Mouse (Mus musculus) frontal cortex, adult 2 months (tissue): ENCODE results near the gene Tgoln1. TPM values are rescaled to one million over a fixed set of nuclear protein-coding genes. Genes with fewer than 3 reads are reported as not detected.

Source experiments
- DNase-seq, 2 experiments: peaks; one replicate each; pipeline ENCODE4 v3.0.0; 2022; ENCODE audit warnings: low spot score in 1 of 2; ENCODE audit errors: extremely low spot score in 1 of 2
- polyA plus RNA-seq: library from polyadenylated mRNA; depleted of rRNA; stranded (reverse); fragments of >200 nt; gene quantifications from 2 replicates; pipeline ENCODE4 v1.2.3, GENCODE M21; 2012

Tgoln1 gene
- polyA plus RNA-seq, 1 experiment = 68.7 TPM

DNA sequence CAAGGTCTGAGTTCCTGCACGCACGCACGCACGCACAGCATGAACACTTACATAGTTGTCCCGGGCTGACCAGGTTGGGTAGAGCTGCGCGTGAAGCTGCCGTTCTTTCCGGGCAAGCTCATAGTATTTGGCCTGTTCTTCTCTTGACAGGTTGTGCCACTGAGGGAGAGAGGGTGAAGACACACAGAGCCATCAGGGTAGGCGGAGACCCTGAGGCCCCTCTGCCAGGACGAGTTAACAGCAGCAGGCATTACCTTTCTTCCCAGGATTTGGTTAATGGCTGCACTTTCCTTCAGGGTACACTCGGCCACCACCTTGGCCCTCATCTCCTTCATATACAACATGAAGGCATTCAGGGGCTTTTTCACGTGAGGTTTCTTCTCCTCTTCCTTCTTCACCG lies 14.2 kb upstream of the Tgoln1 start:
- DNase-seq = no peak

DNA sequence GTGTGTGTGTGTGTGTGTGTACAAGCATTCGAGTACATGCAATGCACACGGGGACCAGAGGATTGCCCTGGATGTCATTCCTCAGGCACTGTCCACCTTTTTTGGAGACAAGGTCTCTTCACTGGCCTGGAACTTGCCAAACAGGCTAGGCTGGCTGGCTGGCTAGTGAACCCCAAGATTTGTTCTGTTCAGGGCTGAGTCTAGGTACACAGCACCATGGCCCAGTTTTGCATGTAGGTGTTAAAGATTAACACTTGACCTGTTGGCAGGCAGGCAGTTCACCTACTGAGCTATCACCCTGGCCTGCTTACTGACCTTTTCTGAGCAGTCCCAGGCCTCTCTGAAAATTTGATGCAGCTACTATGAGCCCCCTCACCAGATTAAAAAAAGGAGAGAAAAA lies 13.6 kb upstream of the Tgoln1 start:
- no peak for DNase-seq

- DNase-seq = no peak
These were observed 10.5 kb upstream of the Tgoln1 start for GRCm38 (mm10) chr6:72627276-72627675.

GRCm38 (mm10) chr6:72626391-72626790 lies 9.6 kb upstream of the Tgoln1 start:
- DNase-seq = no peak

- no peak for DNase-seq
These were observed 7.0 kb upstream of the Tgoln1 start for GRCm38 (mm10) chr6:72623661-72624402.

GRCm38 (mm10) chr6:72622917-72623316 lies 6.1 kb upstream of the Tgoln1 start:
- no peak for DNase-seq

DNA sequence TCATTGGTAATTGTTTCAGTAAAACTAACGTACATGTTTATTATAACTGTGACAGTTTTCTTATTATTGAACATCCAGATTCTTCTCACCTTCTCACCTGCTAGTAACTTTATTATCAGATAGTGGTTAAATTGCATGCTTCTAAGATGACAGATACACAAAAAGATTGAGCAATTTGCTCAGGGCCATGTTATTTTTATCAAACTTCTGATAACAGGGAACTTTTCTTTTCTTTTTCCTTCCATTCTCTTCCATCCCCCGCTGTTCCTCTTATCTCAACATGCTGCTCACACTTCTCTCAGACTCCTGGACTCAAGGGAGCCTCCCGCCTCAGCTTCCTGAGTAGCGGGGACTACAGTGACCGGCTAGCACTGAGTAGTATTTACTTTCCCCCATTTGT lies 4.1 kb upstream of the Tgoln1 start:
- no peak for DNase-seq

DNA sequence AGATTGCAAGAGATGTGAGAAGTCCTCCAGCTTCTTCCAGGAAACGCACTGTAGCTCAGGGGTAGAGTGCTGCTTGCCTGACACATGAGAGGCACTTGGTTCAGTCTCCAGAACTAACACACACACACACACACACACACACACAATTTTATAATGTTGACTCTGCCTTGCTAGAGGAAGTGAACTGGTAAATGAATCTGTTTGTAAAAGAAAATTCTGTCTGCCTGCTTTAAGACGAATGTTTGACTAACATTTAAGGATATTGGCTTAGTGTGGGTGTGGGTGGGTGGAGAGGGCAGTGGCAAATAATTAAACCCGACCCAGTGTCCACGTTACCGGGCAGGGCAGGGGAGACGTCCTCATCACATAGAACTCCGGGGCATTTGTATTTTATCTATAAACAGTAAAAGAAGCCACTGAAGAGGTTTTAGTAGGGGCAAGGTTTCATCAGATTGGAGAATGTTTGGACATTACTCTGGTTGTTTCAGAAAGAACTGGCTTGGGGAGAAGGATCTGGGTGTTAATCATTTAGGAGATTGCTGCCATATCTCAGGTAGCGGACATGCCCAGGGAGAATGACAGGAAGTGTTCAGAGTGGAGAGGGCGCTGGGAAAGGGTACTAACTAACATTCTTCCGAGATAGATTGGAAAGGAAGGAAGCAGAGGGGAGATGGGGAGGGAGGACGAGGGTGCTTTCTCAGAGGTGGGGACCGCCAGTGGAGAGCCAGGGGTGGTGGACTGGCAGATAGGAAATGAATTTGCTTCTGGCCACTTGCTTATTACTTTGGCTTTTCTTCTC lies 3.1 kb upstream of the Tgoln1 start:
- DNase-seq = no peak

- no peak for DNase-seq
These were observed 1.0 kb downstream of the Tgoln1 start for GRCm38 (mm10) chr6:72615561-72616375.

- DNase-seq = no peak
These were observed 1.6 kb downstream of the Tgoln1 start for GRCm38 (mm10) chr6:72615151-72615550.

DNA sequence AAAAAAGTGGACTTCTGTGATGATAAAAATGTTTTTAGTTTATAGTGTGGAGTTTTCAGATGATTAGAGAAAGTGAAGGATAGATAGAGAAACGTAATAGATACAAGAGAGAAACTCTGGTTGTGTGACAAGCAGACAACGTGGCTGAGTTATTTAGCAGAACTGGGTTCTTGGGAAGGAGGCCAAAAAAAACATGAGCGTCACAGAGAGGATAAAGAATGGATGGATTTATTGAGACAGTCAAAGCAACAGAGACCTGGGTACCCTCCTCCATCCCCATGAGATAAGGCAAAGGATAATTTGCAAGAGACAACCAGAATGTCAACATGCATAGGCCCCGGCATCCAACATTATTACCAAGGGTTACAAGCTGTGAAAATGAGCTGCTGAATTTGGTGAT lies 6.5 kb downstream of the Tgoln1 start:
- no peak for DNase-seq

DNA sequence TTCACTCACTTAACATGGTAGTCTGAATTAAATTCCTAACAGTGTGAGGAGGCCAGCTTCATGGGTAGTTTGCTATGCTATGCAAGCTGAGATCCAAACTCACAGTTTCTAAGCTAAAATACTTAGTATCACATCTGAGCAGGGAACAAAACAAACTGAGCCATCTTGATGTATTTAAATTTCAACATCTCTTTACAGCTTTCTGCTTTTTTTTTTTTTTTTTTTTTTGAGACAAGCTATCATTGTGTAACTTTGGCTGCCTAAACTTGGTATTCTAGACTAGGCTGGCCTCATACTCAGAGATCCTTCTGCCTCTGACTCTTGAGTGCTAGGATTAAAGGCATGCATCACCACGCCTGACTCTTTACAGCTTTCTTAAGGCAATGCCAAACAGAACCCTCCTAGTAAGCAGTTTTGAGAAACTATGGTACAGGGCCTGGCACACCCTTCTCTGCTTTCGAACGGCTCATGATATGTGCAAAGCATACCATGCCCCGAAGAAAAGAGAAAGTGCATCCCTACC lies 8.1 kb downstream of the Tgoln1 start:
- no peak for DNase-seq

DNA sequence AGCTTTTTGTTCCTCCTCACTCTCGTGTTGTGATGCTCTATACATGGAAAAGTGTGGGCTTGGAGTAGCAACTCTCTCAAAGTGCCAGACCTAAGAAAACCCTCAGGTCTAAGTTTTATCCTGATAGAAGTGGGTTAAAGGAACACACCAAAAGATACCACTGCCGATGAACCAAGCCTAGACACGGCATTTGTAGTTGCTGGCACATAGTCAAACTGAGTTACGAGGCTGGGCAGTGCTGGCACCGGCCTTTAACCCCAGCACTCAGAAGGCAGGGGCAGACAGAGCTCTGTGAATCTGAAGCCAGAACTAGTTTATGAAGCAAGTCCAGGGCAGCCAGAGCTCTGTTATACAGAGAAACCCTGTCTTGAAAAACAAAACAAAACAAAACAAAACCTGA lies 9.1 kb downstream of the Tgoln1 start:
- no peak for DNase-seq

DNA sequence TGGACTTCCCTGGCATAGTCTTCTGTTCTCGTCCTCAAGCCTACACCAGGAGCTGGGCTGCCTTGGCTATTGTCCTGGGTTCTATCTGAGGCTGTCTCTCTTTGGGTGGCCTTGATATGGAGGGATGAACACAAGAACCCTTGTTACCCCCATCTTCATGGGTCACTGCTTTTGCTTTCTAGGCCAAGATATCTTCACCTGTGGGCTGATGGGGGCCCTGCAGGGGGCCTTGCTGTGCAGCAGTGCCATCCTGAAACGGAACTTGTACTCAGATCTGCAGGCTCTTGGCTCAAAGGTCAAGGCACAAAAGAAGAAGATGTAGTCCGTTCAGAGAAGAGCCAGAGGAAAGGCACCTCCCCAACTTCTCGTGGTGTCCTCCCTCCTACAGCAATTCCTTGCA lies 9.7 kb downstream of the Tgoln1 start:
- no peak for DNase-seq

DNA sequence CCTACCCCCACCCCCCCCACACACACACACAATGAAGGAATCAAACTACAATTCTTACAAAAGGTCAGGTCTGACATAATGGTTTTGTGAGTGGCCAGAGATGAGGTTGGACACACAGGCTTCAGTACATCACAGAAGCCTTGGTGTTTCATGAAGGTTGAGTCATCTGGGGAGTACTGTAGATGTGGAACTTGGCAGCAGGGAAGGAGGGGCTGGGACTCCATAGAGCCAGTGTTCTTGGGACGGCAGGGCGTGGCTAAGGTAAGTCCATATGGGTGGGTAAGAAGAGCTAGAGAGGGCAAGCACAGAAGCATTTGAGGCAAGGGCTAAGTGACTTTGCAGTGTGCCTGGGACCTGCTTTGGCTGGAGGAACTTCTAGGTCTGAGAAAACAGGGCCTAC lies 12.7 kb downstream of the Tgoln1 start:
- DNase-seq = no peak

- DNase-seq = peak; percentile 49 to 88
These were observed 15.1 kb downstream of the Tgoln1 start for GRCm38 (mm10) chr6:72601732-72602131.

DNA sequence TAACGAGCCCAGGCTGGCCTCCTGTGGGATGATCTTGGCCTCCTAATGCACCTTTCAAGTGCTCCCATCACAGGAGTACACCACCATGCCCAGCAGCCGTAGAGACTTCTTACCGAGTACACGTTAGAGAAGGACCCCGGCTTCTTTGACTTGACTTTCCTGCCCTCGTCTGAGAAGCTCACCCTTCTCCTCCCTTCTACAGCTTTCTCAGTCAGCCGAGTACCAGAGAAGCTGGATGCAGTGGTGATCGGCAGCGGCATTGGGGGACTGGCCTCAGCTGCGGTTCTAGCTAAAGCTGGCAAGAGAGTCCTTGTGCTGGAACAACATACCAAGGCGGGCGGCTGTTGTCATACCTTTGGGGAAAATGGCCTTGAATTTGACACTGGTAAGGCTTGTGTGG lies 16.0 kb downstream of the Tgoln1 start:
- no peak for DNase-seq

DNA sequence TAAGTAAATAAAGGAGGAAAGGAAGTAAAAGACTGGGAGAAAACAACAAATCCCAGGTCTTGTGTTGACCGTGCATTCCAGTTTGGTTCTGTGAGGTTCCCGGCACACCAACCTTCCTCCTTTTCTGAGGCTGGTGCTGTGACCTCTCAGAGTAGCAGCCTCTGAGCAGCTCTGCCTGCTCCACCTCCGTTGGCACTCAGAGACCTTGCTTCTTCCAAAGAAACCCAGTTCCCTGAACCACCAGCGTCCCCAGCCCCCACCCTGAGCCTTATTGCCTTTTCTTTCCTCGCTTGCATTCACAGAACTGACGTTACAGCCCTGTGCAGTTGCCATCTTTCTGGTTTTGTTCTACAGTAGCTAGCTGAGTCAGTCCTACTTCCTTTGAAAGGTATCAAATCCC lies 16.6 kb downstream of the Tgoln1 start:
- DNase-seq = no peak

DNA sequence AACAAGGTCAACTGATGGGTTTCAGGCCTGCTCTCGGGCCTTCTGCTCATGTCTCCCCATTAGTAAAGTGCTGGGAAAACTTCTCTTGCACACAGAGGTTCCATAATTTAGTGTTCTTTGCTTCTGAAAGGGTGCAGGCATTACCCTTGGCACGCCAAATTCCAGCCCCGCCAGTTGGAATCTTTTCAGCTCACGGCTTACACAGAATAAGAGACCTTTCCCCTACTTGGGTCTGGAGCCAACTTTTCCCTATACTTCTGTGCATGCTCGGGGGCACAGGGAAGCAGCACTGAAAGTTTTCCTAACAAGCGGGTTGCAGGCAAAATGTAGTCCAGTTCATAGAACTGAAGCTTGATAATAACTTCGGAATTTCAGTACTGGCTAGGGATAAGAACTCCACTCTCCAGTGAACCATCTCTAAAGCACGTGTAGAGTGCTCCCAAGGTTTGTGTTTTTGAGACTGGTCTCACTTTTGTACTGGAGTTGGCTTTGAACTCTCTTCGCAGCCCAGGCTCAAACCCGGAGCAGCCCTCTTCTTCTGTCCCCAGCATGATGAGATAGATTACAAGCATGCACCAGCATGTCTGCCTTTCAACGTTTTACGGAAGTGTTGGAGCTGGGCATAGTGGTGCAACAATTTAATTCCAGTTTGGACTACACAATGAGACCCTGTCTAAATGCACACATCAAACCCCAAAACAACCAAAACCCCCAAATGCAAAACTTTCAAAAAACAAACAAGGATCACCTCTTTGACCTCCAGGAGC lies 17.8 kb downstream of the Tgoln1 start:
- DNase-seq = no peak
